Mouse (Mus musculus): Measurements from ENCODE around the gene Fam208a.

The Fam208a gene

DNA sequence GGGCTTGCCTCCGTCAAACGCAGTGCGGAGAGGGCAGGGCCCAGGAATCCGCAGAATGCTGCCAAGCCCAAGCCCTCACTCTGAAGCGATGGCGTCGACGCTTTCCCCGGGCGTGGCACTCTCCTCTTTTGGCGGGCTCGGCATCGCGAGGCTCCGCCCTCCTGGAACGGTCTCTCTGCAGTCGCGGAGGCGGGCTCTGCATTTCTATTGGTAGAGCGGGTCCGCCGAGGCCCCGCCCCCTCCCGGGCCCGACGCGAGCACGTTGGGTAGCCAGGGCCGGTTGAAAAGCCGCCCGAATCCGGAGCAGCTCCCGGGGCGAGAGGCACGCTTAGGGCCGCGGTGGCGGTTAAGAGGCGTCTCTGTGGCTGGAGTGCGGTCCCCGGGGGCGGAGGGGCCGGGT is at the start of gene Fam208a:
Gene Fam208a, plus strand, starts transcription at position 262 of the 400 bp plus-strand sequence.
- DNase-seq, result peak; percentile 95

DNA sequence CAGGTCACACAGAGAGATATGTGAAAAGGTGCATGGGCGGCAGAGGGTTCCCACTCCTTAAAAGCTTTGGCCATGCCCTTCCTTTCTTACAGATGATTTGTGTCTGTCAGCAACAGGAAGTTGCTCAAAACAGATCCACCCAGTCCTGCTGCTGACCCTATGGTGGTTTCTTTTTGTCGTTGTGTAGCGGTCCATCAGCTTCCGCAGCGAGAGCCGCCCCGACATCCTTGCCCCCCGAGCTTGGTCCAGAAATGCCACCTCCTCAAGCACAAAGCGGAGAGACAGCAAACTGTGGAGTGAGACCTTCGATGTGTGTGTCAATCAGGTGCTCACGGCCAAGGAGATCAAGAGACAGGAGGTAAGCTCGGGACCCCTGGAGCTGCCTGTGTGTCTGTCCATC is 49.2 kb upstream of the Fam208a start:
- DNase-seq, result peak; percentile 33

DNA sequence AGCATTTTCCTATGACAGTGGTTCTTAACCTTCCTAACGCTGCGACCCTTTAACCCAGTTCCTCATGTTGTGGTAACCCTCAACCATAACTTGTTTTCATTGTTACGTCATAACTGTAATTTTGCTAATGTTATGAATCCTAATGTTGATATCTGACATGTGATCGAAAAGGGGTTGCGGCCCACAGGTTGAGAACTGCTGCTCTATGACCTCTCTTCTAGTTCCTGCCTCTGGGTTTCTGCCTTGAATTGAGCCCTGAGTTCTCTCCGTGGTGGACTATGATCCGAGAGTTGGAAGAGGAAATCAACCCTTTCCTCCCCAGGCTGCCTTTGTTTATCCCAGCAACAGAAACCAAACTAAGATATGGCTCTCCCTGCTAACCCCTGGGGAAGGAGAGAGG is 47.2 kb upstream of the Fam208a start:
- no peak for DNase-seq

DNA sequence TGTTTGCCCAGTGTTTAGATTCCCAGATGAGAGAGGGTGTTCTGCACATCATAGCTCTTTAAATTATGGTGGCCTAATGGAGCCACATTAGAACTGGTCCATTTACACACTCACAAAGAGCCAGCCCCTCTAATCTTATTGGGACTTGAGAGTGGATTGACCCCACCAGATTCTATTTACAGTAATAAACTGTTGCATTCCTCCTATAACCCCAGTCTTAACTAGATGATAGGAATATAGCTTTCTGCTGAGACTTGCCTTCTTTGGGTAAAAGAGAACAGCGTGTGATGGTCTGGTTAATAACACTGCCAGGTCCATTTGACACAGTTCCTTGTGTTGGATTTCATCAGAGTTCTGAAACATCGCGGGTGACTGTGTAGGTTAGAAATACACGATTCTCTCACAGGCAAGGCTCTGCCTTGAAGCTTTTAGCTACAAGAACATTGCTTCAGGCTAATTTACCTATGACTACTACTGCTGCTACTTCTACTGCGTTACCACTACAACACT is 45.3 kb upstream of the Fam208a start:
- no peak for DNase-seq

DNA sequence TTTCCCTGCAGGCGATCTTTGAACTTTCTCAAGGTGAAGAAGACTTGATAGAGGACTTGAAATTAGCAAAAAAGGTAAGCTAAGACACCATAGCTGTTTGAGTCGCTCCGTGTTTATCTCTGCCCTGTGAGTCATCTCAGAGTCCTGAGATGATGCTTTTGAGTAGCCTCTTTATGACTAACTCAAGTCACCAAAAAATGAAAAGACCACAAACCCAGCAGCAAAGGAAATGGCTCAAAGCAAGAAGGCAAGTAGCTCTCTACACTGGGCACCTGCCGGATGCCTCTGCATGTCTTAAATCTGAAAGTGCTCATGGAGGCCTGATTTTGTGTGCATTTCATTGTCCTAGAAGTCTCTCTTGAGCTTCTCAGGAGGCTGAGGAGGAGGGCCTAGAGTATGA is 44.5 kb upstream of the Fam208a start:
- DNase-seq, result no peak

DNA sequence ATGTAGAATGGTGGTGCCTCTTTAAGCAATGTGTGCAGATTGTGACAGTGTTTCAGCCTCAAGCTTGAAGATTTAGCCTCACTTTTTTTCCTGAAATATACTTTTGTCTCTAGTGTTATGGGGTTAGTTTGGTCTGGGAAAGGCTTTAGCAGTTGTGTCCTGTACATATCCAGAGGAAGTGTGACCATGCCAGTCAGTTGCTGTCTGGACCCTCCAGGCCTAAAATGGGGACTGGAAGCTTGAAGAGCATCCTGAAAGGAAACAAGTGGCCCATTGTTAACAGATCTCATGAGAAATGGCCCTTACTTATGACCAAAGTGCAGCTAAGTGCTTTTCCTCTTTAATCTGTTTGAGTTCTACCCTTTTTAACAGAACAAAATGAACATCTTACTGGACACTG is 40.0 kb upstream of the Fam208a start:
- DNase-seq, result no peak

DNA sequence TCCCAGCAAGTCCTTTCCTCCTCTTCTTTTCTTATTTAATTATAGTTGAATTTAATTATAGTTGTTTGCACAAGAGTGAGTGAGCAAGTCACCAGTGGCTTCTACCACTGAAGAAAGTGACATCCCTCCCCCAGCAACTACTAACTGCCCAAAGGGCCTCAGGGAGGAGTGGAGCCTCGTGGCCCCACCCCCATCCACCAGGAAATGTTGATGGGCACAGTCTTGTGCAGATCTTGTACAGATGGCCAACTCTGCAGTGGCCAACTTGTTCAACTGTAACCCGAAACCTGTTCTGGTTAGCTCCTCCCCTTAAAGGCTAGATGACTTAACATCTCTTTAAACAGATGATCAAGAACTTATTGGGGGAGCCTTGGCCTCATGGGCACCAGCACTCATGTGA is 38.9 kb upstream of the Fam208a start:
- DNase-seq, result no peak

DNA sequence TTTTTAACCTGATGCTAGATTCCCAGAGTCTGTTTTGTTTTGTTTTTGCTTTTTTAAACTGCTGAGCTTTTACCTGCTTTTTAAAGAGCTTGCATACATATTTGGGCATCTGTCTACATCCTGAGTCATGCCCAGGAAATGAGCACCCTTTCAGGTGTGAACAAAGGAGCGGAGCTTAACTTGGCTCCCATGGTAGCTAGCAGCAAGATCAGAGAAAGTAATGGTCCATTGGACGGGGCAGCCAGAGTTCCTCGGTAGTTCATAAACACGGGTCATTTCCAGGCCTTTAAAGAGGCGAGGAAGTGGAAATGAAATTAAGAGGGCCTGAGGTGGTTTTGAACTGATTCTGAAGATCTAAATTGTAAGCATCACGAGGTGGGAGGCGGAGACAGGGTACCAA is 38.0 kb upstream of the Fam208a start:
- DNase-seq, result no peak

DNA sequence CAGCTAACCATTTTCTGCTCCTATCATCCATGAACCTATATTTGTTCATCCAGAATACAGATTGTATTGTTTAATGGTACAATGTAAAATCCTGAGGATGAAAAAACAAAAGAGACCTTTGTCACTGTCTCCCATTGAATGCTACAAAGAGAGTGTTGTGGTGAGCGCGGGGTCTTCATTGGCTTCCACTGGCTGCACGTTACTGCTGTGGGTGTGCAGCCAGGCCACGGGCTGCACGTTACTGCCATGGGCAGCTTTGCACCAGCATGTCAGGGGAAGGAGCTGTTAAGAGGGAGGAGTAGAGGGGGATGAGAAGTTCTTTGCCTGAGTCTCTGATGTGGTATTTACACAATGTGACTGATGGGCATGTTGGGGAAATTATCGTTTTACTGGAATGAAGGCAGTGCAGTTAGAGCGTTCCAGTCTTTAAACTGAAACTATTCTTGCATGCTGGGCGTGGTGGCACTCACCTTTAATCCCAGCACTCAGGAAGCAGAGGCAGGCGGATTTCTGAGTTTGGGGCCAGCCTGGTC is 36.8 kb upstream of the Fam208a start:
- no peak for DNase-seq

DNA sequence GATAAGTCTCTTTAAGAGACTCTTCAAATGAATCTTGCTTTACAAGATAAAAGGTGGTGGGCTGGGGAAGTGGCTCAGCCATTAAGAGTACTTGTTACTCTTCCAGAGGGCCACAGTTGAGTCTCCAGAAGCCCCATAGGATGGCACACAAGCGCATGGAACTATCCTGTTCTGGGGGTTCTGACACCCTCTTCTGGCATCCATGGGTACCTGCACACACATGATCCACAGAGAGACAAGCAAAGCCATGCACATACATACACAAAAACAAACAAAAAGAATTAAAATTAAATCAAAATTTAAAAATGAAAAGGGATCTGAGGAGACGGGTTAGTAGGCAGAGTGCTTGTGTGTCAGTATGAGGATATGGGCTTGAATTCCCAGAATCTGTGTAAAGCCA is 36.0 kb upstream of the Fam208a start:
- no peak for DNase-seq

DNA sequence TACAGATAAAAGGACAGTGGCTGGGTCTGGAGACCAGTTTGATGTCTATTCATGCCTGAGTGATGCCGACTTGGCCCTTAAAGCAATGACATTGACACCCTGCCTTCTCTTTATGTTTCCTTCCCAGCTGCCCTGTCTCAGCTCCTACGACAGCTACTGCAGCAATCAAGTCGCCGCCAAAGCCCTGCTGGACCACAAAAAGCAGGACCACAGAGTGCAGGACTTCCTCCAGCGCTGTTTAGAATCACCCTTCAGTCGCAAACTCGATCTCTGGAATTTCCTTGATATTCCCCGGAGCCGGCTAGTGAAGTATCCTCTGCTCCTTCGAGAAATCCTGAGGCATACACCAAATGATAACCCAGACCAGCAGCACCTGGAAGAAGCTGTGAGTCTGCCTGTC is 34.8 kb upstream of the Fam208a start:
- no peak for DNase-seq

DNA sequence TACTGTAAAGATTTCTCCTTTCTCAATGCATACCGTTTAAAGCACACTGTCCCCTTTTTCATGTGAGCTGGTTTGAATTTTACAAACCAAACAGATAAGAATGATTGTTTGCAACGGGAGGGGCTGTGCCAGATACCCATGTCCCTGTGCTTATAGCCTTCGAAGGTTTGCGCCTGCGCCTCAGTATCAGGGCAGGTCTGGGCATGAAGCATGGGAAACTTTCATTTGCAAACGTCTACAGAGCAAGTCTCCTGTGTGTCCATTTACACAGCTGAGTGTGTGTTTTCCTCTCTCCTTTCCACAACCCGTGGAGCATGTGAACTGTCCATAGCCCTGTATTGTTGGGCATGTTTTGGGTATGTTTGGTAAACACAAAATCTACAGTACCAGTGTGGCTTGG is 32.2 kb upstream of the Fam208a start:
- DNase-seq, result no peak

DNA sequence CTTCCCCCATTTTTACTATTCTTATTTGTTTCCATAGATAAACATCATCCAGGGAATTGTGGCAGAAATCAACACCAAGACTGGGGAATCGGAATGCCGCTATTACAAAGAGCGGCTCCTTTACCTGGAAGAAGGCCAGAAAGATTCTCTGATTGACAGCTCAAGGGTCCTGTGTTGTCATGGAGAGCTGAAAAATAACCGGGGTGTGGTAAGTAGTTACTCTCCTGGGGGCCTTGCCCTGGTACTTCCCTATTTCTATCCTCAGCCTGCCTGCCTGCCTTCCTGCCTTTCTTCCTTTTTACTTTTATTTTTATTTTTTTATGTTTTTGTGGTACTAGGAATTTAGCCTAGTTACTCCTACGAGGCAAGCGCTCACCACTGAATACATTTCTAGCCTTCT is 31.1 kb upstream of the Fam208a start:
- no peak for DNase-seq

DNA sequence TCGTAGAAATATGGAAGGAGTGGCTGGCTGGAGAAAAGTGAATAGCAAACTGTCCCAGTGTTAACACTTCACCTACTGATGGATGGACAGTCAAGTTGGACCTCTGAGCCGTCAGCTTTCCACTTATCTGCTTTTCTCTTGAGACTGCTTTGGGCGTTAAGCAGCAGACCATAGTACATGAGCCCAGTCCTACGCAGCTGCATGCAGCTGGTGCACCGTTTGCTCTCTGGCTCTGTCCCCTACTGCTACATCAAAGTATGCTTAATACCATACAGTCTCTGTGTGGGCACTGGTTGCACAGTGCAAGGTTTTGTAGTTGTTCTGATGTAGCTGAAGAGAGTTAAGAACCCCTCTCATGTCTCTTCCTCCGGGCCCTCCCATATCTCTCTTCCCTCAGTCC is 28.1 kb upstream of the Fam208a start:
- DNase-seq, result no peak

DNA sequence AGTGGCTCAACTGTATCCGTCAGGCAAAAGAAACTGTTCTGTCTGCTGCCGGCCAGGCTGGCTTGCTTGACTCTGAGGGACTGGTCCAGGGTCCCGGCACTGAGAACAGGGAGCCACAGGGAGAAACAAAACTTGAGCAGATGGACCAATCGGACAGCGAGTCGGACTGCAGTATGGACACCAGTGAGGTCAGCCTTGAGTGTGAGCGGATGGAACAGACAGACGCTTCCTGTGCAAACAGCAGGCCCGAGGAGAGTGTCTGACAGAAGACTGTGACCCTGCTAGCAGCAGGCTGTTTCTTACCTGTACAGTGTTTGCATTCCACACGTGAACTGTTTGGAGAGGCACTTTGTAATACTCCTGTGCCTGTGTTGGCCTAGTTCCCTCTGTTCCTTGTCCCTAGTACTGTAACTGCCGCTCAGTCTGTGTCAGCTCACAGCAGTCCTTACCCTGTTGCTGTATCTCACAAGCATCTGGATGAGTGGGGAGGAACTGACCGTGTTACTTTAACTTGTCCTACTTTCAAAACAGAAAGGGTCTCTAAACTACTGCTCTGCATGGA is 26.8 kb upstream of the Fam208a start:
- DNase-seq, result no peak

DNA sequence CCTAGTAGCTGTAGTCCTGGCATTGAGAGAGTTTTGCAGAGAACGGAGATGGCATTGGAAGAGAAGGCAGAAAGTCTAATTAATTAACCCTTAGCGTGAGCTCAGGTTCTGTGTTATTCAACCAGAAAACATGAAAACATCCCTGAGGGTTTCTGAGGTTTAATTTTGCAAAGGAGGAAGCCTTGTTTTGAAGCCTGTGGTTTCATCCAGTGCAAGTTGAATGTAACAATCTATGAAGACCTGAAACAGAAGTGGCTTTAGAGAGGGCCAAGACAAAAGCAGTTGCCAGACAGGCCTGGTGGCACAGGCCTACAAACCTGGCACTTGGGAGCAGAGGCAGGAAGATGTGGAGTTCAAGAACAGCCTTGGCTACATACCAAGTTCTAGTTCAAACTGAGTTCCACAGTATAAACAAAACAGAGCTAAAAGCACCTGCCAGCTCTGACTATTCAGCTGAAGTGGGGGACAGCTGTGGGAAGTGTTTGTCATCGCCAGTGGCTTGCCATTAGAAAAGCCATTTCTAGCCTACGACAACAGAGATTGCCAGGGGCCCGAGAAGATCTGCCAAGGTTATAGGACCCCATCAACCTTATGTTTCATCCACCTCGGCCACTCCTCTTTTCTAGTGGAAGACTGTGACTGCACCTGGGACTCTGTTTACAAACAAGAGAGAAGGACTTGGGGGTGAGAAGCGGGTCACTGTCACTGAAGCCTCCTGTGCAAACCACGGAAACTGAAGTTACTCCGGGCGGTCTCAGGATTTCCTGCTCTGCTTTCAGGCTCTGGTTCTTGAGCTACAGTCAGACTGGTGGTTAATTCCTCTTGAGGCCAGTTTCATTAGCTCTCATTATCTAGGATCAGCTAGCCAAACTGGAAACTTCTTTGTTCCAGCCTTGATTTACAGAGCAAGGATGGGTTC is 26.0 kb upstream of the Fam208a start:
- DNase-seq, result no peak

DNA sequence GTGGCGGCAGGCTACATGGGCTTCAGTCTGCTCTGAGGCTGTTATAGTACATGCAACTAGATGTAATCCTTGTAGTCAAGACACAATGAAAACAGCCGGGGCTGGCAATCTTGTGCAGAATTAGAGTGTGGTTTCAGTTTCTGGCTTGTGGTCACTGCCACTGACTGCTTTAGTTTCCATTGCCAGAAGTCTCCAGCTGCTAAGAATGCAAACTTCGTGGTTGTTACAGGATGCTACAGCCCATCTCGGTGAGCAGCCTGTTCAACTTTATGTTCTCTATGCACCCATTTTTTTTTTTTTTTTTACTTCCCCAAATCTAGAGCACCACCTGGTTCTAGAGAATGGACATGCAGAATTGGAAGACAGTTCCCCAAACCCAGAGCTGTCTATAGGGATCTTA is 23.2 kb upstream of the Fam208a start:
- no peak for DNase-seq

DNA sequence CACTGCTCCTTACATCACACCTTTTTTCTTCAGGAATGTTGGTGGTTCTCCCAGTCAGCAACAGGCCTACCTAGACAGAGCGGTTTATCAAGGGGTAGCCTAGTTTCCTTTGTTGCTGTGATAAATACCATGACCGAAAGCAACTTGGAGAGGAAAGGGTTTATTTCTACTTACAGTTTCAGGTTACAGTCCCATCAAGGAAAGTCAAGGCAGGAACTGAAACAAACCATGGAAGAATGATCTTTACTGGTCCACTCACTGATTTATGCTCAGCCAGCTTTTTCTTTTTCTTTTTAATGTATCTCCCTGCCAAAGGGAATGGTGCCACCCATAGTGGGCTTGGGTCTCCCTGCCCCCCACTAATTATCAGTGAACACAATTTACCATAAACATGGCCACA is 22.7 kb upstream of the Fam208a start:
- DNase-seq, result no peak

DNA sequence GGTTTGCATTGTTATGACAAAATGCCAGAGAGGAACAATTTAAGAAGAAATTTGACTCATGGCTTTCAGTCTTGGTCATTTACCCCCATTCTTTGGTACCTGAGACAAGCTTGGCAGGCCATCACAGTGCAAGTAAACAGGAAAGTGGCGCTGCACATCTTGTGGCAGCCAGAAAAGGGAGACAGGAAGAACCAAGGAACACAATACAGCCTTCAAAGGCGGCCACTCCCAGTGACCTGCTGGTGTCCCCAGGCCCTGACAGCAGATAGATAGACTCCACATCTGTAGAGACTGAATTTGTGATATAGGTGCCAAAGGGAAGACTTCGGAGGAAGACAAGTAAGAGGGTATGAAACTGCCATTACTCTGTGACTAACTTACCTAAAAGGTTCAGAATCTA is 20.4 kb upstream of the Fam208a start:
- peak; percentile 59 for DNase-seq

DNA sequence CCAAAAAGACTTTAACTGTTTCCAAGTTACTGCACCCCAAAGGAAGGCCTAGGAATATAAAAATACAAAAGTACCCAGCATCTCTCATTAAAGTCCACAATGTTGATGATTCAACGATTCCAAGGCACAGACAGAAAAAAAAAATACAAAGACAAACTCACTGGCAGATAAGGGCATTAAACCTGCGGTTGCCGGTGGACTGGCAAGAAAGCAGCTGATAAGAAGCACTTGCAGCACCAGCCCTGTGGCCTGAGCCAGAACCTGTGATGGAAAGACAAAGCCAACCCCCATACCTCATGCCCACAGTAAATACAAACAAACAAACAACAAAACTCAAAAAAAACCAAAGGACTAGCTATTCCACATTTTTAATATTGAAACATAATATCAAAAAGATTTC is 19.0 kb upstream of the Fam208a start:
- DNase-seq, result no peak

DNA sequence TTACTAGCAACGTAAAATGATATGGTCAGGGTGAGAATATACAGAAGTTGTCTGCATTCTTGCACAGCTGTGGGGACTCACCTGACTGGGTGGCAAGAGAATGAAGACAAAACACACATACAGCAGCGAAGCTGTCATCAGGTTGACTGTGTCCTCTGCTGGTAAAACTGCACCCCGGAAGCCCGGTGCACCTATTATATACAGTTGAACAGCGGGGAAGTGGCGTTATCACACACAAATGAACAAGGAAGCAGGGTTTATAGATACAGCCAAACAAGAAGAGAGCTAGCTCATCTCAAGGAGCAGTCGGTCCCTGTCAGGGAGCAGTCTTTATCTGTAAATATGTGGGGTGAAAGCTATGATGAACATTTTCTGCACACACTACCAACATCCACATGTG is 17.1 kb upstream of the Fam208a start:
- DNase-seq, result no peak

DNA sequence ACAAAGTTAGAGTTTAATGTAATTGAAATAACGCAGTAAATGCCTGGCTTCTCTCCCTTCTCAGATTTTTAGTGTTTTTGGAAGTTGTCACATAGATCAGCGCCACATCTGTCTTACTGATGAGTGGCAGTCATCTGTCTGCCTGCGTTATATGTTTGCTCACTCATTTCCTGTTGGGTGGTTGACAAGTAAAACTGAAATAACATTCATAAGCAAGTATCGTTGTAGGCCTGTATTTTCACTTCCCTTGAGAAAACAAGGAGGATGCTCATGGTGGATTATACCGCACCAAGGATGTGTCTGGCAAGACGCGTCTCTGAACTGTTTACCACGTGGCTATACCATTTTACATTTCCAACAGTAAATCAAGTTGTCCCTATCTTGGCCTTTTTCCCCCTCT is 15.9 kb upstream of the Fam208a start:
- DNase-seq, result no peak

DNA sequence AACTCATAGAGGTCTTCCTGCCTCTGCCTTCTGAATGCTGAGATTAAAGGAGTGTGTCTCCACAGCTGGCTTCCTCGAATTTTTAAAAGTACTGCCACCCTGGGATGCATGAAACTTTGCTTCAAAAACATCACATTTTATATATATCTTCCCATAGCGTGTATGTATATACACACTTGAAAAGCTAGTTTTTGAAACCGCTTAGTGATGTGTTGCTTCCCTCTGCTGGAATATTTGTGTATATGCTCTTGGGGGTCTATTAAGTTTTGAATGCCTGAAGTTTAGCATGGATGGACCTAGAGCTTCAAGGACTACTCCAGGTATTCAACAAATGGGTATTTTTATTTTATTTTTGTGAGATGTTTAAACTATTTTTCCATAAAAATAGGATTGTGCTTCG is 14.7 kb upstream of the Fam208a start:
- no peak for DNase-seq

DNA sequence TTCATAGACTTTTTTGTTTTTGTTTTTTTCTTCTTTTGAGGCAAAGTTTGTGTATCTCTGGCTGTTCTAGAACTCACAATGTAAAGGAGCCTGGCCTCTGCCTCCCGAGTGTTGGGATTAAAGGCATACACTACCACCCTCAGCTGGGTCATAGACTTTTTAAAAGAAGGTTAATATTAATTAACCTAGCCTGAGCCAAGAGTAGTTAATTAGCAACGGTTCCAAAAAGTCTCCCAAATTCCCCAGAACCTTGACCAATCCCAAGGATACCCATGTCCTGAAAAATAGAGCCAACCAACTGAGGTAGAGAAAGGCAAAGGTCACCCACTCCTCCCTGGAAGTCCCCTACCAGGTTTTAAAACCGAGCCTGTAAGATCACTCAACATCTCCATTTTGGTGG is 7.8 kb upstream of the Fam208a start:
- DNase-seq, result no peak
